Mouse (Mus musculus): Measurements from ENCODE around the gene Idi1. TPM values are rescaled to one million over a fixed set of nuclear protein-coding genes. Genes with fewer than 3 reads are reported as not detected.
"Not testable (repeated sequence)": the region's sequence is repeated elsewhere in the genome, so short reads cannot be mapped to it uniquely, and the experiment has no call there.

Gene Idi1
- polyA plus RNA-seq, 1 experiment = 23.6 TPM

- peak overlapping the region; percentile 19 for H3ac ChIP-seq (ENCODE audit: control insufficient read depth, insufficient read length)
- TF ChIP-seq SRF (IDR thresholded peaks at IDR 0.05; ENCODE audit: control insufficient read depth, insufficient read length, low read depth) (no peak), TCF3 (IDR thresholded peaks at IDR 0.05; ENCODE audit: insufficient read length, low read depth) (no peak), REST (IDR thresholded peaks at IDR 0.05; ENCODE audit: insufficient read depth, insufficient read length) (no peak), E2F4 (IDR thresholded peaks at IDR 0.05; ENCODE audit: insufficient read depth) (no peak)
- H3K4me2 ChIP-seq (ENCODE audit: low read depth) = peak overlapping the region; percentile 71
- H3K27me3 ChIP-seq (ENCODE audit: control insufficient read depth, insufficient read depth, insufficient read length) = no peaks in the 10 kb centered on the region
- H3K36me3 ChIP-seq (ENCODE audit: control insufficient read depth, insufficient read depth) = no peaks in the 10 kb centered on the region
- peaks cover 56% of the 10 kb centered on the region for H3K79me2 ChIP-seq (ENCODE audit: control insufficient read depth, insufficient read depth)
- peak overlapping the region; percentile 99 for H3K4me3 ChIP-seq
These were observed 15.2 kb upstream of the Idi1 start for GRCm38 (mm10) chr13:8870160-8870509.

DNA sequence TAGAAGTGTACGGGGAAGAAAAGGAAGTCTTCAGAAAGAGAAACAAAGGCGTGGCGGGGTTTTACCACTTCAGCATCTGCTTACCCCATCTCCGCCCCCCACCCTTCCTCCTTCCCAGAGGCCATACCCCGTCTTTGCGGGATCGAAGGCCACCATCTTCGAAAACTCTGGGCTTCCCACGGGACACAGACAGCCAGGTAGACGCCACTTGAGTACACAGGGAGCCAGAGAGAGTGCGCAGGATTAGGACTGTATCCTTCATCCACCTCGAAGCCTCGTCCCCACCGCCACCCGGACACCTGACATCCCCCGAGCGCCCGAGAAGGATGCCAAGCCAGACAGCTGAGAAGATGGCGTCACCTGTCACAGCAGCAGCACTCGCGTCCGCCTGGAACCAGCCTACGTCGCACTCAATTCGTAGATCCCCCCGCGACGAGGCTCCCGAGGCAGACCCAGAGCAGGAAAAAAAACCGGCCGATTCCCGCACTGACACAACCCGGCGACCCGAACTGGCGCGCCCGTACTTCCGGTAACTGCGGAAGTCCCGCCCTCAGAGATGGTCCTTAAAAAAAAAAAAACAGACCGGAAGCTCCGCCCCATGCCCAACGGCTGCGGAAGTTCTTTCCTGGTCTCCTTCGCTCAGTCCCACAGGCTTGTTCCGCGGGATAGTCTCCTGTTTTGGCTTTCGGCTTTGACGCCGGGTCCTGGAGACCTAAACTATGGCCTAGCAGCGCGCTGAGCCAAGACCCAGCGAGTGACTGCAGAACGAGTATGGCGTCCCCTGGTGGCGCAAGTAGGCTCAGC is 14.6 kb upstream of the Idi1 start:
- TF ChIP-seq CEBPB (IDR thresholded peaks at IDR 0.05; ENCODE audit: insufficient read depth, poor library complexity, severe bottlenecking) = no peak
- peak in 2 of 3 experiments; percentile 32 to 59 for TF ChIP-seq MYOG (IDR thresholded peaks at IDR 0.05; ENCODE audit: control insufficient read depth in 1 of 3, insufficient read depth in 1 of 3, insufficient read length in 2 of 3, low read depth in 2 of 3)
- TF ChIP-seq MYOD1 (IDR thresholded peaks at IDR 0.05; ENCODE audit: control insufficient read depth in 1 of 3, insufficient read length in 2 of 3, low read depth in 2 of 3) = peak in 2 of 3 experiments; percentile 29 to 67
- TF ChIP-seq MAX (IDR thresholded peaks at IDR 0.05; ENCODE audit: low read depth) = no peak
- TF ChIP-seq POLR2AphosphoS2 (IDR thresholded peaks at IDR 0.05; ENCODE audit: insufficient read length, low read depth) = peak; percentile 54
- peak; percentile 70 for TF ChIP-seq POLR2A (IDR thresholded peaks at IDR 0.05; ENCODE audit: insufficient read length, low read depth)
- Histone ChIP-seq H3K36me3 (ENCODE audit: control insufficient read depth, insufficient read depth) (no peaks in the 10 kb centered on the region), H3K27me3 (ENCODE audit: control insufficient read depth, insufficient read depth, insufficient read length) (no peaks in the 10 kb centered on the region)

DNA sequence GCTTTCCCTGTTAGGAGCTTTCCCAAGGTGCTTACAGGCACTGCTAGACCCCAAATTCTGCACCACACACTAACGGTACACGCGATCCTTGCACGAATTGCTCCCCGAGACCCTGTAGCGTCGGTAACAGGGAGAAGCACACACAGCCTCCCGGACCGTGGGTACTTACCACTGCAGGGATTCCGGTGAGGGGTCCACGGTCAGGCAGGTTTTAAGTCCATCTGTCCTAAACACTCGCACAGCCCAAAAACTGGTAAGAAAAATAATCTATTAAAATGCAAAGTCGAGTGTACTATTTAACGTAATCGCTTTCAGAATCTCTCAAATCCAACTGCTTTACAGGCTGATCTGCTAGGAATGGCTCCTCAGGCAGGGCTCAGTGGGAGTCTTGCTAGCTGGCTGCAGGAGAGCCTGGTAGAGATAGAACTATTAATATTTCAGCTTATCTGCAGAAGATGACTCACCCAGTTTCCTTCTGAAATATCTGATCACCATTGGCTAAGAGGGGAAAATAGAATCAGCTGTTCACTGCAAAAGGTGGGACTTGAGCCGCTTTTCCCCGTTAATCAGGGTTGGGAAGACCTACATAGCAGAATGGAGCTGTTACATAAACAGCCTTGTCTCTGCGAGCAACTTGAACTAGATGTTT is 13.9 kb upstream of the Idi1 start, which contains the start of gene Wdr37:
Gene Wdr37 (minus strand): TSS at position 596 of the 649 bp plus-strand sequence.
- Histone ChIP-seq H3K27me3 (ENCODE audit: control insufficient read depth, insufficient read depth, insufficient read length) (no peaks in the 10 kb centered on the region), H3K4me3 (peak within 1 kb of the TSS; percentile 99), H3K36me3 (ENCODE audit: control insufficient read depth, insufficient read depth) (no peaks in the 10 kb centered on the region), H3K79me2 (ENCODE audit: control insufficient read depth, insufficient read depth) (peaks cover 43% of the 10 kb centered on the region), H3ac (ENCODE audit: control insufficient read depth, insufficient read length) (peak within 1 kb of the TSS; percentile 19), H3K4me2 (ENCODE audit: low read depth) (peak within 1 kb of the TSS; percentile 71)
- TF ChIP-seq MYOD1 (IDR thresholded peaks at IDR 0.05; ENCODE audit: control insufficient read depth in 1 of 3, insufficient read length in 2 of 3, low read depth in 2 of 3) = peak in 1 of 3 experiments; percentile 17
- peak in 1 of 3 experiments; percentile 28 for TF ChIP-seq MYOG (IDR thresholded peaks at IDR 0.05; ENCODE audit: control insufficient read depth in 1 of 3, insufficient read depth in 1 of 3, insufficient read length in 2 of 3, low read depth in 2 of 3)
- no peak for TF ChIP-seq MAX (IDR thresholded peaks at IDR 0.05; ENCODE audit: low read depth)
- TF ChIP-seq USF1 (IDR thresholded peaks at IDR 0.05; ENCODE audit: low read depth) = no peak
- no peak for TF ChIP-seq TCF12 (IDR thresholded peaks at IDR 0.05; ENCODE audit: insufficient read depth, poor library complexity, severe bottlenecking)

More for the DNA sequence above, 14.6 kb upstream of the Idi1 start:
- Histone ChIP-seq H3ac (ENCODE audit: control insufficient read depth, insufficient read length) (peak overlapping the region; percentile 19), H3K4me2 (ENCODE audit: low read depth) (peak overlapping the region; percentile 71), H3K4me3 (peak overlapping the region; percentile 99), H3K79me2 (ENCODE audit: control insufficient read depth, insufficient read depth) (peaks cover 50% of the 10 kb centered on the region)

DNA sequence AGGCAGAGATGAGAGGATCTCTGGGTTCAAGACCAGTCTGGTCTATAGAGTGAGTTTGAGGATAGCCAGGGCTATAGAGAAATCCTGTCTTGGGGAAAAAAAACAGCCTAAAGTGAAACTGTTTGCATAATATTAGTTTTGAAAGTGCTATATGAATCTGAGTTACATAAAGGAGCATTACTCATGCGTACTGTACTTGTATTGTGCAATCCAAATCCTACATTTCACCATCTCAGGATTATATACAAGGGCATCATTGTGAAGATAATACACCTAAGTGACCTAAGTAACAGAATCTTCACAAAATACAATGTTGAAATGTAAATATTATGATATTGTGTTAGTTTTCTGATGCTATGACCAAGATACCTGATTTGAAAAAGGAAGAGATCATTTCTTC is 11.5 kb upstream of the Idi1 start:
- Histone ChIP-seq H3K4me3 (no peak overlapping the region), H3K36me3 (ENCODE audit: control insufficient read depth, insufficient read depth) (no peaks in the 10 kb centered on the region), H3K27me3 (ENCODE audit: control insufficient read depth, insufficient read depth, insufficient read length) (no peaks in the 10 kb centered on the region), H3K79me2 (ENCODE audit: control insufficient read depth, insufficient read depth) (peaks cover 20% of the 10 kb centered on the region), H3K4me2 (ENCODE audit: low read depth) (no peak overlapping the region), H3ac (ENCODE audit: control insufficient read depth, insufficient read length) (no peak overlapping the region)
- TF ChIP-seq TCF3 (IDR thresholded peaks at IDR 0.05; ENCODE audit: insufficient read length, low read depth) = no peak
- TF ChIP-seq MYOG (IDR thresholded peaks at IDR 0.05; ENCODE audit: control insufficient read depth in 1 of 3, insufficient read depth in 1 of 3, insufficient read length in 2 of 3, low read depth in 2 of 3) = no peak
- no peak for TF ChIP-seq USF1 (IDR thresholded peaks at IDR 0.05; ENCODE audit: low read depth)
- no peak for TF ChIP-seq E2F4 (IDR thresholded peaks at IDR 0.05; ENCODE audit: insufficient read depth)

- TF ChIP-seq USF1 (IDR thresholded peaks at IDR 0.05; ENCODE audit: low read depth) (no peak), MYOG (IDR thresholded peaks at IDR 0.05; ENCODE audit: control insufficient read depth in 1 of 3, insufficient read depth in 1 of 3, insufficient read length in 2 of 3, low read depth in 2 of 3) (no peak), TCF12 (IDR thresholded peaks at IDR 0.05; ENCODE audit: insufficient read depth, poor library complexity, severe bottlenecking) (no peak), E2F4 (IDR thresholded peaks at IDR 0.05; ENCODE audit: insufficient read depth) (no peak), POLR2AphosphoS2 (IDR thresholded peaks at IDR 0.05; ENCODE audit: insufficient read length, low read depth) (no peak), SRF (IDR thresholded peaks at IDR 0.05; ENCODE audit: control insufficient read depth, insufficient read length, low read depth) (no peak), CEBPB (IDR thresholded peaks at IDR 0.05; ENCODE audit: insufficient read depth, poor library complexity, severe bottlenecking) (no peak), POLR2A (IDR thresholded peaks at IDR 0.05; ENCODE audit: insufficient read length, low read depth) (no peak), MYOD1 (IDR thresholded peaks at IDR 0.05; ENCODE audit: control insufficient read depth in 1 of 3, insufficient read length in 2 of 3, low read depth in 2 of 3) (no peak), MAX (IDR thresholded peaks at IDR 0.05; ENCODE audit: low read depth) (no peak), REST (IDR thresholded peaks at IDR 0.05; ENCODE audit: insufficient read depth, insufficient read length) (no peak), TCF3 (IDR thresholded peaks at IDR 0.05; ENCODE audit: insufficient read length, low read depth) (no peak)
- H3K4me3 ChIP-seq = no peak overlapping the region
- no peaks in the 10 kb centered on the region for H3K27me3 ChIP-seq (ENCODE audit: control insufficient read depth, insufficient read depth, insufficient read length)
- no peak overlapping the region for H3K4me2 ChIP-seq (ENCODE audit: low read depth)
- H3K36me3 ChIP-seq (ENCODE audit: control insufficient read depth, insufficient read depth) = no peaks in the 10 kb centered on the region
- no peak overlapping the region for H3ac ChIP-seq (ENCODE audit: control insufficient read depth, insufficient read length)
- peaks cover 9% of the 10 kb centered on the region for H3K79me2 ChIP-seq (ENCODE audit: control insufficient read depth, insufficient read depth)
These were observed 3.7 kb upstream of the Idi1 start for GRCm38 (mm10) chr13:8881611-8882010.

- H3ac ChIP-seq (ENCODE audit: control insufficient read depth, insufficient read length); H3K4me3 ChIP-seq; H3K4me2 ChIP-seq (ENCODE audit: low read depth); H3K27me3 ChIP-seq (ENCODE audit: control insufficient read depth, insufficient read depth, insufficient read length); H3K36me3 ChIP-seq (ENCODE audit: control insufficient read depth, insufficient read depth): not testable (repeated sequence)
- peaks cover 31% of the 10 kb centered on the region for H3K79me2 ChIP-seq (ENCODE audit: control insufficient read depth, insufficient read depth)
These were observed 1.4 kb upstream of the Idi1 start for GRCm38 (mm10) chr13:8883870-8884269.

All from myocyte (in vitro differentiated cells).